Mouse (Mus musculus) thymus, adult 2 months (tissue): Measurements from ENCODE around the gene Mast3.

Source experiments
- CTCF ChIP-seq: fragments of 200-500 bp; IDR thresholded peaks from 2 replicates; pipeline ENCODE4 v1.5.1; 2012; ENCODE audit warnings: mild to moderate bottlenecking, control low read depth, low read length, moderate library complexity, borderline replicate concordance; ENCODE audit not compliant: control insufficient read depth, poor library complexity, insufficient read depth; ENCODE audit errors: extremely low read depth
- POLR2A ChIP-seq: fragments of 200-500 bp; IDR thresholded peaks from 2 replicates; pipeline ENCODE4 v1.6.1; 2012; ENCODE audit warnings: mild to moderate bottlenecking, low read length, control low read depth, moderate library complexity; ENCODE audit not compliant: control insufficient read depth, poor library complexity, insufficient read depth; ENCODE audit errors: extremely low read depth

GRCm38 (mm10) chr8:70747211-70747890 is 57.5 kb downstream of the Mast3 start:
- TF ChIP-seq CTCF (no peak), POLR2A (no peak)
